ENCODE assay signal across 9 mouse cellular contexts in the genomic region with DNA sequence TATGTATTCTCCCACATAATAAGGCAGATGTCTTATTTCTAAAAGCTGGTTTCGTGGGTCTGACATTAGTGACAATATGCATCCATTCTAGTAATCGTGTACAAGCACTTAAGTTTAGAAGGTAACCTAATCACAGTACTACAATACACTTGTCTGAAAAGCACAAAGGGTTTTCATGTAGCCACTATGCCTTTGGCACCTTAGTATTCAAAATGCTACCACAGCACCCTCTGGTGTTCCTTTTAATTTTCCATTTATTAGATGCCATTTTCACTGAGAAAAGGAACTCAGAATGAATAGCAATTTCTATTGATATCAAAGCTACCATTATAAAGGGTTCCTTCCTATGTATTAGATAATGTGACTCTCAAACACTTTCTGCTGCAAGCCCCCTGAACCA. TPM values are rescaled to one million over a fixed set of nuclear protein-coding genes. Genes with fewer than 3 reads are reported as not detected.
DNase-seq lines count a peak whose midpoint lies in the region; ATAC-seq and TF ChIP-seq lines count a peak whose summit lies in the region.
"Had no signal": no experiment of that assay in that cellular context is flagged by ENCODE, and none has a peak within 500 bp of the region (broad histone marks: within the 10 kb centered on the region; RNA-seq: fewer than 3 reads in every experiment).

No protein-coding gene starts in this region.

- no peaks in the 10 kb centered on the region for H3K27me3 ChIP-seq in hindbrain, embryonic 15.5 days
- no peaks in the 10 kb centered on the region for H3K27me3 ChIP-seq in hindbrain, embryonic 13.5 days
- H3K27me3 ChIP-seq: neural tube, embryonic 12.5 days had no signal

- DNase-seq in CD4-positive, CD25-positive, alpha-beta regulatory T cell, adult 2 months (ENCODE audit: low read depth, low spot score), result peak; percentile 74
- peak; percentile 79 for DNase-seq in brain, embryonic 14.5 days (ENCODE audit: low read depth)
- peak; percentile 50 for DNase-seq in lung, postnatal 36 days
- no peak for DNase-seq in c-Kit-positive CD71-positive TER-119-positive erythroid progenitor cells, embryonic 14.5 days (ENCODE audit: low spot score)
- DNase-seq in thymus, postnatal 4 days, result no peak
- no peak for DNase-seq in ovary, postnatal 10 days (ENCODE audit: low spot score)

- 0 out of 2 replicates have a peak, but pooled peaks have one; percentile 66 for ATAC-seq in hindbrain, embryonic 15.5 days (ENCODE audit: low FRiP score, low read depth)
- ATAC-seq in hindbrain, embryonic 13.5 days (ENCODE audit: low FRiP score), result no peak

- no peak for TF ChIP-seq POLR2A in brain, embryonic 14.5 days (IDR thresholded peaks at IDR 0.05; ENCODE audit: borderline replicate concordance, extremely low read depth, insufficient read depth, insufficient read length, poor library complexity, severe bottlenecking)

- peak; percentile 26; the same call in 1 of the 2 replicates for TF ChIP-seq CTCF in brain, embryonic 14.5 days (IDR thresholded peaks at IDR 0.05; ENCODE audit: borderline replicate concordance, extremely low read depth, insufficient read depth, insufficient read length)

- H3K27ac ChIP-seq in hindbrain, embryonic 15.5 days (replicated peaks), result no peak overlapping the region
- H3K27ac ChIP-seq in hindbrain, embryonic 13.5 days, result no peak overlapping the region
- H3K27ac ChIP-seq: neural tube, embryonic 12.5 days had no signal

- H3K9ac ChIP-seq in hindbrain, embryonic 15.5 days, result no peak overlapping the region
- no peak overlapping the region for H3K9ac ChIP-seq in hindbrain, embryonic 13.5 days
- H3K9ac ChIP-seq: neural tube, embryonic 12.5 days had no signal

- no peak overlapping the region for H3K4me3 ChIP-seq in hindbrain, embryonic 15.5 days
- H3K4me3 ChIP-seq in hindbrain, embryonic 13.5 days, result no peak overlapping the region
- H3K4me3 ChIP-seq: neural tube, embryonic 12.5 days had no signal

- no peaks in the 10 kb centered on the region for H3K9me3 ChIP-seq in hindbrain, embryonic 15.5 days
- no peaks in the 10 kb centered on the region for H3K9me3 ChIP-seq in hindbrain, embryonic 13.5 days
- H3K9me3 ChIP-seq: neural tube, embryonic 12.5 days had no signal

- no peaks in the 10 kb centered on the region for H3K36me3 ChIP-seq in hindbrain, embryonic 15.5 days
- no peaks in the 10 kb centered on the region for H3K36me3 ChIP-seq in hindbrain, embryonic 13.5 days
- H3K36me3 ChIP-seq: neural tube, embryonic 12.5 days had no signal

- H3K4me1 ChIP-seq in hindbrain, embryonic 15.5 days (replicated peaks), result no peaks in the 10 kb centered on the region
- no peaks in the 10 kb centered on the region for H3K4me1 ChIP-seq in hindbrain, embryonic 13.5 days (replicated peaks)
- H3K4me1 ChIP-seq: neural tube, embryonic 12.5 days had no signal

- no peak overlapping the region for H3K4me2 ChIP-seq in hindbrain, embryonic 15.5 days
- H3K4me2 ChIP-seq in hindbrain, embryonic 13.5 days, result no peak overlapping the region
- H3K4me2 ChIP-seq: neural tube, embryonic 12.5 days had no signal

- WGBS in hindbrain, embryonic 15.5 days, result 71% methylated on average over 2 of the region's 2 CpGs
- 76% methylated on average over 2 of the region's 2 CpGs for WGBS in hindbrain, embryonic 13.5 days

RNA-seq across cellular contexts. Expression of gene Adh5, which starts 11.1 kb away (rescaled TPM):
- 186 and 189 TPM in 2 replicates for polyA plus RNA-seq in hindbrain, embryonic 15.5 days (2015; fragmentation: Nextera tagmentation; extraction: Ambion mirVana)
- polyA plus RNA-seq in hindbrain, embryonic 13.5 days (2015; fragmentation: Nextera tagmentation; extraction: Ambion mirVana), result 230 TPM in 2 replicates
- polyA plus RNA-seq in brain, embryonic 14.5 days (2012; rRNA removed), result 120 and 141 TPM in 2 replicates

RNA-seq across cellular contexts. Expression of gene Adh4, which starts 16.6 kb away (rescaled TPM):
- polyA plus RNA-seq in hindbrain, embryonic 15.5 days (2015; fragmentation: Nextera tagmentation; extraction: Ambion mirVana), result not detected in 2 replicates
- polyA plus RNA-seq in hindbrain, embryonic 13.5 days (2015; fragmentation: Nextera tagmentation; extraction: Ambion mirVana), result not detected in 2 replicates
- not detected in 2 replicates for polyA plus RNA-seq in brain, embryonic 14.5 days (2012; rRNA removed)
- polyA plus RNA-seq: neural tube, embryonic 12.5 days had no signal

RNA-seq across cellular contexts. Expression of gene Metap1, which starts 57.5 kb away (rescaled TPM):
- polyA plus RNA-seq in hindbrain, embryonic 15.5 days (2015; fragmentation: Nextera tagmentation; extraction: Ambion mirVana), result 44.8 and 46.2 TPM in 2 replicates
- 47.7 and 49.9 TPM in 2 replicates for polyA plus RNA-seq in hindbrain, embryonic 13.5 days (2015; fragmentation: Nextera tagmentation; extraction: Ambion mirVana)
- 53.3 and 54.5 TPM in 2 replicates for polyA plus RNA-seq in brain, embryonic 14.5 days (2012; rRNA removed)

Comparison
In these comparisons a context has a peak if more than half of its experiments do, and no peak if none do; other contexts are left out.
1. DNase-seq: peak in CD4-positive, CD25-positive, alpha-beta regulatory T cell, adult 2 months (single experiment), brain, embryonic 14.5 days (single experiment) and lung, postnatal 36 days (single experiment); none in c-Kit-positive CD71-positive TER-119-positive erythroid progenitor cells, embryonic 14.5 days (single experiment), thymus, postnatal 4 days (single experiment) and ovary, postnatal 10 days (single experiment).